Mouse (Mus musculus) ES-E14 (cell line): ENCODE data around the gene Cfap97d1.

Source experiments
- CHD2 ChIP-seq: IDR thresholded peaks from 2 replicates; pipeline ENCODE4 v1.6.1; 2014; ENCODE audit warnings: mild to moderate bottlenecking, low read depth, low read length, inconsistent platforms
- HCFC1 ChIP-seq: IDR thresholded peaks from 2 replicates; pipeline ENCODE4 v1.6.1; 2012; ENCODE audit warnings: low read length, inconsistent platforms, borderline replicate concordance; ENCODE audit not compliant: insufficient read depth
- MAFK ChIP-seq: IDR thresholded peaks from 2 replicates; pipeline ENCODE4 v1.6.1; 2014; ENCODE audit warnings: mild to moderate bottlenecking, low read depth, low read length, inconsistent platforms; ENCODE audit not compliant: insufficient read depth
- ZC3H11A ChIP-seq: IDR thresholded peaks from 2 replicates; pipeline ENCODE4 v1.6.1; 2012; ENCODE audit warnings: low read depth, mild to moderate bottlenecking, inconsistent platforms, low read length, borderline replicate concordance
- ZNF384 ChIP-seq: IDR thresholded peaks from 2 replicates; pipeline ENCODE4 v1.6.1; 2012; ENCODE audit warnings: low read depth, low read length, inconsistent platforms

GRCm38 (mm10) chr11:101992411-101992810 lies 8.3 kb downstream of the Cfap97d1 start:
- TF ChIP-seq ZNF384, result no peak
- TF ChIP-seq ZC3H11A, result no peak
- no peak for TF ChIP-seq HCFC1
- TF ChIP-seq MAFK, result no peak
- TF ChIP-seq CHD2, result no peak
